Mouse (Mus musculus) cerebellum, adult 9-10 months (tissue): ENCODE measurements around the gene Wfdc11.
"Not testable (repeated sequence)": the region's sequence is repeated elsewhere in the genome, so short reads cannot be mapped to it uniquely, and the experiment has no call there.

ENCODE experiments used
- DNase-seq: peaks from one replicate; pipeline ENCODE4 v3.0.0; 2022

The Wfdc11 gene

DNA sequence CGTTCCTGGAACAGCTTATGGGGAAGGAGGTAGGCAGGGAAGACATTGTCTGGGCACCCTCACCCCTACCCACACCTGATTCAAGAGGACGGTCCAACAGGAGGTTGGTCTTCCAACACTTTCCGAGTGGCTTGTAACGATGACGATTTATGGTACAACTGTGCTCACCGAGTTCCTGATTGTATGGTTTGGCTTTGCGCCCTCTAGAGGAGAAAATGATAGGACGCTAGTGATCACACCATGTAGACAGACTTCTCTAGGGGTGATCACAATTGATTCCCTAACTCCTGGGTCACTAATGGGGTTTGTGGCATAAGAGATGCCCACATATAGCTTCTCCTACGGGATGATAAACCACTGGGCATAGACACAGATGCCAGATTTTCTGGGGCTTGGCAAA, 38.6 kb downstream of the Wfdc11 start:
- no peak for DNase-seq

DNA sequence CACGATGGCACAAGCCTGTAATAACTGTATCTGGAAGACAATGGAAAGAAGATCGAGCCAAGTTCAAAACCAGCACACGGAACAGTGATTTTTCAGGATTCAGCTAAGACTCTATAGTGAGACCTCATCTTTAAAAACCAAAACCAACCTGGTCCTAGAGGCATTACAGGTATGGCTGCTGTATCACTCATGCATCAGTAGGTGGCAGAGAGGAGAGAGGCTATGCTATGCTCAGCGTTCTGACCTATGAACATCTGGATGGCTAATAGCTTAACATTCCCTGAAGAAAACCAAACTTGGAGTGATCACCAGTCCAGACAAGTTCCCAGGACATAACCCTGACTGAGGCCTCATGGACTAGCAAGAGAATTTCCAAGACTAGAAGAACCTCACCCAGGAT, 52.1 kb downstream of the Wfdc11 start:
- no peak for DNase-seq

DNA sequence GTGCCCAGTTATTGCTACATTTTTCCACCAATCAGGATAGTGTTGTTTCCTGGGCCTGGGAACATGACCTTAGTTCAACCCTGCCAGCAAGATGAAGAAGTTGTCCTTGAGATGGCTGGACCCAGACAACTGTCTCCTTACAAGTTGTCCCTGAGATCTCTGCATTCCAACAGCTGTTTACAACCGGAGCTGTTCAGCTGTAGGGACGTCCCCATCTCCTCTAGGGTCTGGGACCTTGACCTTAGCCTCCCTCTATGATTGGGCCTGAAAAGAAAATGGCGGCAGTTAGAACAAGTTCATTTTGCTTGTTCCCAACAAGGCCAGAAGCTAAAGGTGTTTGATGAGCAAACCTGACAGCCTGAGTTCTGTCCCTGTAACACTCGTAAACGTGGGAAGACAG, 54.8 kb downstream of the Wfdc11 start:
- no peak for DNase-seq

DNA sequence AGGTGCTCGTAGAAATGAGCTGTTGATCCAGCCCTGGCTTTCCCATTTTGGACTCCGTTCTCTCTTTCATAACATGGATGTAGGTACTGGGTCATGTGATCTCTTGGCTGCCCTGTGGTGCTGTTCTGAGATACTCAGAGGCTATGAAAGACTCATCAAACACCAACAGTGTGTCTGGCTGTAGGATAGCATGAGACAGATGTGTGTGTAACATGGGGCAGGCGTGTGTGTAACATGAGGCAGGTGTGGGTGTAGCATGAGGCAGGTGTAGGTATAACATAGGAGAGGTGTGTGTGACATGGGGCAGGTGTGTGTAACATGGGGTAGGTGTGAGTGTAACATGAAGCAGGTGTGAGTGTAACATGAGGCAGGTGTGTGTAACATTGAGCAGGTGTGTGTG, 58.5 kb downstream of the Wfdc11 start:
- DNase-seq = no peak

DNA sequence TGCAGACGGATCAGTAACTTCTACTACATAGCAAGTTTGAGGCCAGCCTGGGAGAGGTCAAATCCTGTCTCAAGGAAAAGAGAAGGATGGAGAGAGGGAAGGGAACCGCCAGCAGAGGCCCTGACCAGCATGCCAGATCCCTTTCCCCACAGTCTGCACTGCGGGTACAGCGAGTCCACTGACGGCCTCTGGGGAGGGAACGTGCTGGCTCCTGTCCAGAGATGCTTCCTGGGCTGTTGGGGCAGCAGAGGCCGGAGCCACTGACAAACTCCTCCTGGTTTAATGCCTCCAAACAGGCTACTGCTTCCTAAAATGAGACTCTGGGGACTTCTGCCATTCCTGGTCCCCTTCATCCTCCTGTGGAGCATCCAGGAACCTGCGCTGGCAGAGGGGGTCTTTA, 60.4 kb downstream of the Wfdc11 start, which contains the start of the genes Wfdc6b and Wfdc8:
Wfdc6b (plus strand) TSS at position 52 of the 400 bp plus-strand sequence.
Wfdc8 (minus strand) TSS at position 156 of the 400 bp plus-strand sequence.
- DNase-seq = not testable (repeated sequence)
